Mouse (Mus musculus): ENCODE measurements around the gene Efhc1. TPM values are rescaled to one million over a fixed set of nuclear protein-coding genes. Genes with fewer than 3 reads are reported as not detected.

The Efhc1 gene
- polyA plus RNA-seq, 1 experiment from 2014 or later: 1.9 TPM

GRCm38 (mm10) chr1:20984103-20984502, 32.7 kb downstream of the Efhc1 start:
- Histone ChIP-seq H3K4me2 (ENCODE audit: low read length) (no peak overlapping the region), H3K4me1 (ENCODE audit: control insufficient read depth in 2 of 2, insufficient read depth in 2 of 2, low read length in 2 of 2) (no peaks in the 10 kb centered on the region; a peak in 1 of 4 replicates), H3K9ac (ENCODE audit: low read length) (no peak overlapping the region), H3K27ac (replicated peaks in 1 of 2; ENCODE audit: control insufficient read depth in 1 of 2, insufficient read depth in 1 of 2, low read depth in 2 of 2, low read length in 2 of 2) (no peak overlapping the region), H3K4me3 (ENCODE audit: control insufficient read depth in 1 of 2, insufficient read depth in 1 of 2, low read depth in 1 of 2, low read length in 2 of 2) (no peak overlapping the region), H3K9me3 (ENCODE audit: control insufficient read depth, low read length) (no peaks in the 10 kb centered on the region), H3K27me3 (ENCODE audit: control insufficient read depth, insufficient read depth, low read length) (no peaks in the 10 kb centered on the region), H3K36me3 (ENCODE audit: control insufficient read depth, insufficient read depth, low read length) (no peaks in the 10 kb centered on the region)
- ATAC-seq (ENCODE audit: insufficient number of reproducible peaks, insufficient read depth, low FRiP score, low read depth): no peak
- 77% methylated on average over 2 of the region's 2 CpGs for WGBS

GRCm38 (mm10) chr1:20984582-20984981, 33.2 kb downstream of the Efhc1 start:
- WGBS: 66% methylated on average over 4 of the region's 4 CpGs
- Histone ChIP-seq H3K4me2 (ENCODE audit: low read length) (no peak overlapping the region), H3K9me3 (ENCODE audit: control insufficient read depth, low read length) (no peaks in the 10 kb centered on the region)

GRCm38 (mm10) chr1:20986378-20987056, 35.1 kb downstream of the Efhc1 start:
- Histone ChIP-seq H3K27me3 (ENCODE audit: control insufficient read depth, insufficient read depth, low read length) (no peaks in the 10 kb centered on the region), H3K4me2 (ENCODE audit: low read length) (no peak overlapping the region), H3K36me3 (ENCODE audit: control insufficient read depth, insufficient read depth, low read length) (no peaks in the 10 kb centered on the region), H3K4me3 (ENCODE audit: control insufficient read depth in 1 of 2, insufficient read depth in 1 of 2, low read depth in 1 of 2, low read length in 2 of 2) (no peak overlapping the region), H3K9me3 (ENCODE audit: control insufficient read depth, low read length) (no peaks in the 10 kb centered on the region), H3K9ac (ENCODE audit: low read length) (no peak overlapping the region), H3K27ac (replicated peaks in 1 of 2; ENCODE audit: control insufficient read depth in 1 of 2, insufficient read depth in 1 of 2, low read depth in 2 of 2, low read length in 2 of 2) (no peak overlapping the region), H3K4me1 (ENCODE audit: control insufficient read depth in 2 of 2, insufficient read depth in 2 of 2, low read length in 2 of 2) (no peaks in the 10 kb centered on the region; a peak in 1 of 4 replicates)
- ATAC-seq (ENCODE audit: insufficient number of reproducible peaks, insufficient read depth, low FRiP score, low read depth): no peak
- WGBS: 51% methylated on average over 10 of the region's 10 CpGs

More at GRCm38 (mm10) chr1:20984582-20984981, 33.2 kb downstream of the Efhc1 start:
- Histone ChIP-seq H3K9ac (ENCODE audit: low read length) (no peak overlapping the region), H3K27ac (replicated peaks in 1 of 2; ENCODE audit: control insufficient read depth in 1 of 2, insufficient read depth in 1 of 2, low read depth in 2 of 2, low read length in 2 of 2) (no peak overlapping the region), H3K4me3 (ENCODE audit: control insufficient read depth in 1 of 2, insufficient read depth in 1 of 2, low read depth in 1 of 2, low read length in 2 of 2) (no peak overlapping the region), H3K4me1 (ENCODE audit: control insufficient read depth in 2 of 2, insufficient read depth in 2 of 2, low read length in 2 of 2) (no peaks in the 10 kb centered on the region; a peak in 1 of 4 replicates), H3K36me3 (ENCODE audit: control insufficient read depth, insufficient read depth, low read length) (no peaks in the 10 kb centered on the region), H3K27me3 (ENCODE audit: control insufficient read depth, insufficient read depth, low read length) (no peaks in the 10 kb centered on the region)
- no peak for ATAC-seq (ENCODE audit: insufficient number of reproducible peaks, insufficient read depth, low FRiP score, low read depth)

GRCm38 (mm10) chr1:20989461-20990083, 38.1 kb downstream of the Efhc1 start:
- Histone ChIP-seq H3K9ac (ENCODE audit: low read length) (no peak overlapping the region), H3K27ac (replicated peaks in 1 of 2; ENCODE audit: control insufficient read depth in 1 of 2, insufficient read depth in 1 of 2, low read depth in 2 of 2, low read length in 2 of 2) (no peak overlapping the region), H3K9me3 (ENCODE audit: control insufficient read depth, low read length) (no peaks in the 10 kb centered on the region), H3K27me3 (ENCODE audit: control insufficient read depth, insufficient read depth, low read length) (no peaks in the 10 kb centered on the region), H3K4me2 (ENCODE audit: low read length) (no peak overlapping the region), H3K4me3 (ENCODE audit: control insufficient read depth in 1 of 2, insufficient read depth in 1 of 2, low read depth in 1 of 2, low read length in 2 of 2) (no peak overlapping the region), H3K4me1 (ENCODE audit: control insufficient read depth in 2 of 2, insufficient read depth in 2 of 2, low read length in 2 of 2) (no peaks in the 10 kb centered on the region; a peak in 1 of 4 replicates), H3K36me3 (ENCODE audit: control insufficient read depth, insufficient read depth, low read length) (no peaks in the 10 kb centered on the region)
- ATAC-seq (ENCODE audit: insufficient number of reproducible peaks, insufficient read depth, low FRiP score, low read depth): no peak
- WGBS: 84% methylated on average over 11 of the region's 11 CpGs

GRCm38 (mm10) chr1:20993690-20994089, 42.3 kb downstream of the Efhc1 start:
- H3K4me3 ChIP-seq (ENCODE audit: control insufficient read depth in 1 of 2, insufficient read depth in 1 of 2, low read depth in 1 of 2, low read length in 2 of 2): no peak overlapping the region
- H3K27ac ChIP-seq (replicated peaks in 1 of 2; ENCODE audit: control insufficient read depth in 1 of 2, insufficient read depth in 1 of 2, low read depth in 2 of 2, low read length in 2 of 2): no peak overlapping the region
- H3K9me3 ChIP-seq (ENCODE audit: control insufficient read depth, low read length): no peaks in the 10 kb centered on the region
- no peaks in the 10 kb centered on the region for H3K27me3 ChIP-seq (ENCODE audit: control insufficient read depth, insufficient read depth, low read length)
- peaks cover 11 to 16% of the 10 kb centered on the region in 2 experiments for H3K4me1 ChIP-seq (ENCODE audit: control insufficient read depth in 2 of 2, insufficient read depth in 2 of 2, low read length in 2 of 2)
- H3K9ac ChIP-seq (ENCODE audit: low read length): no peak overlapping the region
- ATAC-seq (ENCODE audit: insufficient number of reproducible peaks, insufficient read depth, low FRiP score, low read depth): no peak
- 0 out of 2 replicates have a peak, but pooled peaks cover 2% of the 10 kb centered on the region for H3K36me3 ChIP-seq (ENCODE audit: control insufficient read depth, insufficient read depth, low read length)
- WGBS: 83% methylated on average over 3 of the region's 3 CpGs
- H3K4me2 ChIP-seq (ENCODE audit: low read length): no peak overlapping the region

GRCm38 (mm10) chr1:20994338-20994737, 42.9 kb downstream of the Efhc1 start:
- Histone ChIP-seq H3K36me3 (ENCODE audit: control insufficient read depth, insufficient read depth, low read length) (0 out of 2 replicates have a peak, but pooled peaks cover 3% of the 10 kb centered on the region), H3K4me1 (ENCODE audit: control insufficient read depth in 2 of 2, insufficient read depth in 2 of 2, low read length in 2 of 2) (peaks cover 11 to 16% of the 10 kb centered on the region in 2 experiments), H3K9me3 (ENCODE audit: control insufficient read depth, low read length) (no peaks in the 10 kb centered on the region), H3K27ac (replicated peaks in 1 of 2; ENCODE audit: control insufficient read depth in 1 of 2, insufficient read depth in 1 of 2, low read depth in 2 of 2, low read length in 2 of 2) (no peak overlapping the region), H3K4me2 (ENCODE audit: low read length) (no peak overlapping the region), H3K9ac (ENCODE audit: low read length) (no peak overlapping the region), H3K4me3 (ENCODE audit: control insufficient read depth in 1 of 2, insufficient read depth in 1 of 2, low read depth in 1 of 2, low read length in 2 of 2) (no peak overlapping the region), H3K27me3 (ENCODE audit: control insufficient read depth, insufficient read depth, low read length) (no peaks in the 10 kb centered on the region)
- WGBS: 48% methylated on average over 5 of the region's 5 CpGs
- ATAC-seq (ENCODE audit: insufficient number of reproducible peaks, insufficient read depth, low FRiP score, low read depth): no peak

GRCm38 (mm10) chr1:20995331-20995986, 44.0 kb downstream of the Efhc1 start:
- no peak overlapping the region for H3K9ac ChIP-seq (ENCODE audit: low read length)
- peaks cover 11% of the 10 kb centered on the region; the same call in 1 of the 2 replicates for H3K36me3 ChIP-seq (ENCODE audit: control insufficient read depth, insufficient read depth, low read length)
- no peak overlapping the region for H3K4me3 ChIP-seq (ENCODE audit: control insufficient read depth in 1 of 2, insufficient read depth in 1 of 2, low read depth in 1 of 2, low read length in 2 of 2)
- H3K27ac ChIP-seq (replicated peaks in 1 of 2; ENCODE audit: control insufficient read depth in 1 of 2, insufficient read depth in 1 of 2, low read depth in 2 of 2, low read length in 2 of 2): peak overlapping the region; percentile 37 to 39; a peak in 3 of 4 replicates
- WGBS: 47% methylated on average over 7 of the region's 7 CpGs
- peaks cover 11 to 16% of the 10 kb centered on the region in 2 experiments for H3K4me1 ChIP-seq (ENCODE audit: control insufficient read depth in 2 of 2, insufficient read depth in 2 of 2, low read length in 2 of 2)
- H3K9me3 ChIP-seq (ENCODE audit: control insufficient read depth, low read length): no peaks in the 10 kb centered on the region
- no peak overlapping the region for H3K4me2 ChIP-seq (ENCODE audit: low read length)
- no peak for ATAC-seq (ENCODE audit: insufficient number of reproducible peaks, insufficient read depth, low FRiP score, low read depth)
- H3K27me3 ChIP-seq (ENCODE audit: control insufficient read depth, insufficient read depth, low read length): no peaks in the 10 kb centered on the region
